Mouse (Mus musculus) heart, adult 2 months (tissue): ENCODE measurements around the gene Dock6.
A peak's percentile ranks its signal among the peaks of the same experiment; 100 is the strongest.

Experiments used
- CTCF ChIP-seq: fragments of 200-600 bp; IDR thresholded peaks from 2 replicates; pipeline ENCODE4 v1.8.1; 2022; ENCODE audit warnings: antibody characterized with exemption, mild to moderate bottlenecking, moderate library complexity
- EP300 ChIP-seq: fragments of 200-500 bp; IDR thresholded peaks from 2 replicates; pipeline ENCODE4 v1.6.1; 2011; ENCODE audit warnings: low read depth, low read length, control low read depth; ENCODE audit not compliant: insufficient read depth

GRCm38 (mm10) chr9:21846755-21847341 is 5.6 kb downstream of the Dock6 start:
- TF ChIP-seq CTCF (no peak), EP300 (peak; percentile 91)
